Mouse (Mus musculus) CD4-positive naive resting alpha-beta T cell, adult 57 days (primary cell): ENCODE measurements around the gene Prf1. TPM values are rescaled to one million over a fixed set of nuclear protein-coding genes. Genes with fewer than 3 reads are reported as not detected.

Source experiments
- total RNA-seq: library from RNA; stranded (reverse); gene quantifications from one replicate; pipeline ENCODE4 v1.2.4, GENCODE M21; 2023

Gene Prf1
- total RNA-seq = 26.9 TPM

DNA sequence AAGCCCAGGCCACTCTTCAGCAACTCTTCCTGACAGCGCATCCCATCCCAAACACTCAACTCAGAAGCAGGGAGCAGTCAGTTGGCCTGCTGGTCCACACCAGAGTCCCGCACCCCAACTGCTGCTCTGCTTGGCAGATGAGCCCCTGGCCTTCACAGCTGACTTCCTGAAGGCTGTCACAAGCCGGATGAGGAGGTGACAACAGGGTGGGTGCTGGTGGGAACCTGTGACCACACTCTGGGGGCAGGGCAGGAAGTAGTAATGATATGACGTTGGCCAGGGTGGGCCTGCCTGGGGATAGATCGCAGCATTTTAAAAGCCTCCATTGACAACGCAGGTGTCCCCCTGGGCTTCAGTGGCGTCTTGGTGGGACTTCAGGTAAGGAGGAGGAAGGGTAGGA, at the start of gene Prf1:
Gene Prf1 (plus strand): TSS at position 357 of the 400 bp plus-strand sequence.

DNA sequence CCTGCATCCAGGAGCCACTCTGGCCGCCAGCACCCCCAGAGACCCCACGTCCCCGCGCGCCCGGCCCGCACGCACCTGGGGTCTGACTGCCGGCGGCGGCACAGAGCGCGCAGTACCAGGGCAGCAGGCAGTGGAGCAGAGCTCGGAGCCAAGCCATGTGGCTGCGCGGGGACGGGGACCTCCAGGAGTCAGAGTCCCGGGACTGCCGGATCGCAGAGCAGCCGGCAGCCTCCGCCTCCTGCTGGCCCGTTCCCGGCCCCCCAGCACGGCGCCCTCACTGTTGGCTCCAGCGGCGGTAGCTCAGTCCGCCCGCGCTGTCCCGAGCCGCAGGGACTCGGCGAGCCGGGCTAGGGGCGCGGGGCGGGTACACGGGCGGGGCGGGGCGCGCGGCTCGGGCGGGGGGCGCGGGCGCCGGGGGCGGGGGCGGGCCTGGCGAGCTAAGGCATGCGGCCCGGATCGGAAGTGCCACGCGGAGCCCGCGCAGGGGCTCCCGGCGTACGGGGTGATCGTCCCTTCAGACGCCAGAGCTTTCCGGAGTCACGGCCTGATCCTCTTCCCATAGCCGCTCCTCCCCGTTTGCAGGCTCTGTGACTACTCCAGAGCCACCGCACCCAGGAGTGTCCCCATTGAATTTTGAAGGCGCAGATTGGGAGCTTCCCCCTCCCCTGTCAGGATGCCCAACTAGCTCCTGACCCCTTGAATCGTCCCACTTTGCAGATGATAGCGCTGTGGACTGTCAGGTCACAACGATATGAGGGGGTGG, 24.4 kb upstream of the Prf1 start, which contains the start of gene Adamts14:
Gene Adamts14 (minus strand): TSS at position 358 of the 763 bp plus-strand sequence.

Other genes starting within 250 kb of the Prf1 start
- gene Pcbd1, start 208.5 kb upstream of the Prf1 start, total RNA-seq = not detected
- 52.1 TPM for gene Sgpl1, start 150.1 kb upstream of the Prf1 start, total RNA-seq
- gene Tbata, start 125.9 kb upstream of the Prf1 start, total RNA-seq = not detected
- 3.9 TPM for gene Adamts14, start 24.4 kb upstream of the Prf1 start, total RNA-seq
- 0.44 TPM for gene Pald1, start 85.7 kb downstream of the Prf1 start, total RNA-seq
- gene Nodal, start 120.1 kb downstream of the Prf1 start, total RNA-seq = not detected
- 176 TPM for gene Eif4ebp2, start 154.8 kb downstream of the Prf1 start, total RNA-seq
- gene Lrrc20, start 178.0 kb downstream of the Prf1 start, total RNA-seq = 7.2 TPM